Mouse (Mus musculus): Measurements from ENCODE around the gene Cbx3. TPM values are rescaled to one million over a fixed set of nuclear protein-coding genes. Genes with fewer than 3 reads are reported as not detected.
"Not testable (repeated sequence)": the region's sequence is repeated elsewhere in the genome, so short reads cannot be mapped to it uniquely, and the experiment has no call there.

Gene Cbx3
- total RNA-seq, 1 experiment from 2014 or later = 139 TPM

DNA sequence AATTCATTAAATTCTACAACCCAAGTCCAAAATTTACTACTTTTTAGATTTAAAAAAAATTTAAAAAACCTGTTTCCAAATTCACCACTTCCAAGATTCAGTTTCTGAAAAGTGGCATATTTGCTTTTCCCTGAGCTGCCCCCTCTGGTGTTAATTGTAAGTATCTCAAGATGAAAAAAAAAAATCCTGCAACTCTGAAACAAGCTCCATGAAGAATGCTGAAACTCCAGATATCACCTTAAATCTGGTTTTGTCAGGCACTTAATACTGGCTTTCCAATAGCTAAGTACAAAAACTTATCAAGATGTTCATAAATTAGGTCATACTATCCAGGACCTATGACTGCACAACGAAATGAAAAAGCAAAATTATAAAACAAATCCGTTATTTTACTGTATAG is 2.5 kb upstream of the Cbx3 start:
- no peak for ATAC-seq (replicated peaks; ENCODE audit: insufficient number of reproducible peaks, low FRiP score, low TSS enrichment, poor library complexity, severe bottlenecking)

DNA sequence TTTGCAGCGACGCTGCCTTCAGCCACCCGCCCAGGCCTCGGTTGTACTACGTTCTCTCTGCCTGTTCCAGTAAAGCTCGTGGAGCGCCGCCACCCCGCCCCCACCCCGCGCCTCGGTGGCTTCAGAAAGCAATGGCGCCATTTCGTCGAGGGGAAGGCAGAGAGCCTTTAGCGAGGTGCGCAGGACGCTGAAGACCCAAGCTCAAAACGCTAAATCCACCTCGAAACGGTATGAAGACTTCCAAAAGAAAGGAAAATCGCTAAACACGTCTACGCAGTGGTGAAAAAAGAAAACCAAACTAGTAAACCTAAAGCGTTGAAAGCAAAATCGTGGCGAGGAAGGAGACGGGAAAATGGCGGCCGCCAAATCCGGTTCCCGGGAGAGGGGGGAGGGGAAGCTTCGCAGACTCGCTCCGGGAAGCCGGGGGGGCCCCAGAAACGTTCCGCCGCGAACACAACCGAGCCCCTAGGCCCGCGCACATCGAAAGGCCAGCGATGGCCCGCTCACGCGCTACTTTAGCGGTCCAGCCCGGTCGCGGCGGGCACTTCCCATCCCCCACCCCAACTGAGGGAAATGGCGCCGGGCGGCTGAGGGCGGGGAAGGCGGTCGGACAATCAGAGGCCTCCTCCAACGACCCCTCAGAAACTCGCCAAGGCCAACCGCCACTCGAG is 1.1 kb upstream of the Cbx3 start:
- ATAC-seq (replicated peaks; ENCODE audit: insufficient number of reproducible peaks, low FRiP score, low TSS enrichment, poor library complexity, severe bottlenecking) = peak; percentile 32

DNA sequence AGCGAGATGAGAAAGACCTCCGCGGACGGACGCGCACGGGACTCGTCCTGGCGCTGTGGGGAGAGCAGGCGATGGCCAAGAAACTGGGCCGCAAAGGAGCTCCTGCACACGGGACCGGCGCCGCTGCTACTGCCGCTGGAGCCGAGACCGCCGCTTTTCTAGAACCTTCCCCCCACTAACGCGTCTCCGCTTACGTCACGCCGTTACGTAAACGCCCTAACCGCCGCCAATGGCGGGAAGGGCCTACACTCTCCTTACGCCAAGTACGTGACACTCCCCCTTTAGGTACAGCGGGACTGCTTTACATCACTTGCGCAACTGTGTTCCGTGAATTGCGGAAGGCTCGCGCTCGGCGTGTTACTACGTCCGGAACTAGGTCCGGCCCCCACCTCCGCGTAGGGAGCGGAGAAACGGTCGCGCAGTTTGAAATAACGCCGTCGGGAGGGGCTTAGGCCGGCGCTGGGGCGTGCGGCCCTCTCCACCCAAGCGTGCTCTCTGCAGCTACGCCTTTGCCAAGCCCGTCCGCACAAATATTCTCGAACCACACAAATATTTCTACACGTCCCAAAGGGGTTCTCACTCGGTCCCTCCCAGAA is 347 bp upstream of the Cbx3 start, which contains the start of gene Hnrnpa2b1:
TSS of gene Hnrnpa2b1 (minus strand) at position 180 of the 596 bp plus-strand sequence.
- peak; percentile 91 for ATAC-seq (replicated peaks; ENCODE audit: insufficient number of reproducible peaks, low FRiP score, low TSS enrichment, poor library complexity, severe bottlenecking)

DNA sequence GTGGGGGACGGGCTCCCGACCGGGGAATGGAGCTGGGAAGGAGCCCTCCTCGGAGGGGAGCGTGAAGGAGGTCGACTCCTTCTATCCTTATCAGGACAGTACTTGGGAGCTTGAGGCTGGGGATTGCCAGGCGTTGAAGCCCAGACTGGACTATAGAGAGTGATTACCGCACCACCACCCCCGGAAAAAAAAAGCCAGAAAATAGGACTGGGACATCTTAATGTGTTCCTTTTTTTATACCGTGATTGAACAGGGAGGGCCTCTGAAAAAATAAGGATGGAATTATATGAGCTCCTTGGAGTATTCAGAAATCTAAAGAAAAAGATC is 982 bp downstream of the Cbx3 start:
- no peak for ATAC-seq (replicated peaks; ENCODE audit: insufficient number of reproducible peaks, low FRiP score, low TSS enrichment, poor library complexity, severe bottlenecking)

DNA sequence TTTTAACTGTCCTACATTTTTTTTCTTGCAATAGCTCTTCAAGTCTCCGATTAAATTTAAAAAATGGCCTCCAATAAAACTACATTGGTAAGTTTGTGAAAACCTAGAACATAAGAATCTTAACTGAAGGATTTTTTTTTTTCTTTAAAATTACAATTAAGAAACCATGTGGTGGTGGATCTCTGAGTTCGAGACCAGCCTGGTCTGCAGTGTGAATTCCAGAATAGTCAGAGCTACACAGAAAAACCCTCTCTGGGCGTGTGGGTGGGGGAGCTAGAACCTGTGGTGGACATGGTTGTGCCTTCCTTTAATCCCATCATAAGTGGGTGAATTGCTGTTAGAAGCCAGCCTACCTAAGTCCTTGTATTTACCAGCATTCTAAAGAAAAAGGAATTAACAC is 1.6 kb downstream of the Cbx3 start:
- ATAC-seq (replicated peaks; ENCODE audit: insufficient number of reproducible peaks, low FRiP score, low TSS enrichment, poor library complexity, severe bottlenecking) = no peak

- no peak for ATAC-seq (replicated peaks; ENCODE audit: insufficient number of reproducible peaks, low FRiP score, low TSS enrichment, poor library complexity, severe bottlenecking)
These were observed 2.1 kb downstream of the Cbx3 start for GRCm38 (mm10) chr6:51472213-51472612.

DNA sequence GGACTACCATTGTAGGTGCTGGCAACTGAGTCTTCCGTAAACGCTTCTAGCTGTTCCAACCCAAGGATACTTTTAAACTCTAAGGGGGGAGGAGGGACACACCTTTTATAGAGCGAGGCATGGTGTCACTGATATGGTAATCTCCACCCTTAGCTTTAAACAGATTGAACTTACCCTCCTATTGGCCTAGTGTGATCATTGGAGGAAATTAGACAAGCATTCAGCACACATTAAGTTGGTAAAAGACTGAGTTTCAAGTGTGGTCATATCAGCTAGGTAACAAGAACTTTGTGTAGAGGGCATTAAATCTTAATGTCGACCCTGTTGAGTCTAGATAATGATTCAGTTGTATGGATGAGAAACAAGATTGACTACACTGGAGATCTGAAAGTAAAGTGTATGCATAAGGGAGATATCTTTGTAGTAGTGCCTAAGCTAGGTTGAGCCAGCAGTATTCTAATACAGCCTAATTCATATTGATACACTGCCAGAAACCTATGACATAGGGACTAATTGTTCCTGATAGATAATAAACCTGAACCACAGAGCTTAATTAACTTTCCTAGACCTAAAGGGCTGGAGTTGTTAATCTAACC is 9.1 kb downstream of the Cbx3 start:
- ATAC-seq (replicated peaks; ENCODE audit: insufficient number of reproducible peaks, low FRiP score, low TSS enrichment, poor library complexity, severe bottlenecking) = no peak

- ATAC-seq (replicated peaks; ENCODE audit: insufficient number of reproducible peaks, low FRiP score, low TSS enrichment, poor library complexity, severe bottlenecking) = no peak
These were observed 11.4 kb downstream of the Cbx3 start for GRCm38 (mm10) chr6:51481548-51481947.

DNA sequence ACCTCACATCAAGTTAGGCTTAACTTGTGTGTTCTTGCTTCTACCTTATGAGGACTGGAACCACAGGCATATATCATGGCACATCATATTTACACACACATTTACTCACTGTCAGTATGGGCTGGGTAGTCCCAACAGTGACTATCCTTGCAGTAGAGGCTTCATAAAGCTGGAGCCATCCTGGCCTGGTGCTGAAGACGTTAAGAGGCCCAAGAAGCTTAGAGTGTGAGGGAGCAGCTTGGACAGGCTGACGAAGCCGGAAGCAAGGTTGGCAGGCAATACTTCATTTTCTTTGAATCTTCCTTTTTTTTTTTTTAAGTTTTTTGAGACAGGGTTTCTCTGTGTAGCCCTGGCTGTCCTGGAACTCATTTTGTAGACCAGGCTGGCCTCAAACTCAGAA is 13.7 kb downstream of the Cbx3 start:
- ATAC-seq (replicated peaks; ENCODE audit: insufficient number of reproducible peaks, low FRiP score, low TSS enrichment, poor library complexity, severe bottlenecking) = no peak

- not testable (repeated sequence) for ATAC-seq (replicated peaks; ENCODE audit: insufficient number of reproducible peaks, low FRiP score, low TSS enrichment, poor library complexity, severe bottlenecking)
These were observed 14.4 kb downstream of the Cbx3 start for GRCm38 (mm10) chr6:51484556-51484955.

DNA sequence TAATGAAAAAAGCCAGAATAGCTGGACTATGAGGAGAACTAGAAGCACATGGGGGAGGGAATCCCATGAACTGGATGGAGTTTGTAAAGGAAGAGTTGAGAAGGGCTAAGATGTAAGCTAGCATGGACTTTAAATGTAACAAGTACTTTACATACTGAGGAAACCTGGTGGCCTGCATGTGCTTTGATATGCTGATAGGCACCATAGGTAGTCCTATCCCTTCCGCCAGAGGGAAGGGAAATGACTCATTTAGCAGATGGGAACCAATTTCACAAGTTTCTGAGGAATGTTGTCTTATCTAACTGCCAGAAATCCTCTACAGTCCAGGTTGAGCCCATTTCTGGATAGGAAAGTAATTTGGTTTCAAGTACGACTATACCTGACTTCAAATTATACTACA is 15.5 kb downstream of the Cbx3 start:
- ATAC-seq (replicated peaks; ENCODE audit: insufficient number of reproducible peaks, low FRiP score, low TSS enrichment, poor library complexity, severe bottlenecking) = no peak

DNA sequence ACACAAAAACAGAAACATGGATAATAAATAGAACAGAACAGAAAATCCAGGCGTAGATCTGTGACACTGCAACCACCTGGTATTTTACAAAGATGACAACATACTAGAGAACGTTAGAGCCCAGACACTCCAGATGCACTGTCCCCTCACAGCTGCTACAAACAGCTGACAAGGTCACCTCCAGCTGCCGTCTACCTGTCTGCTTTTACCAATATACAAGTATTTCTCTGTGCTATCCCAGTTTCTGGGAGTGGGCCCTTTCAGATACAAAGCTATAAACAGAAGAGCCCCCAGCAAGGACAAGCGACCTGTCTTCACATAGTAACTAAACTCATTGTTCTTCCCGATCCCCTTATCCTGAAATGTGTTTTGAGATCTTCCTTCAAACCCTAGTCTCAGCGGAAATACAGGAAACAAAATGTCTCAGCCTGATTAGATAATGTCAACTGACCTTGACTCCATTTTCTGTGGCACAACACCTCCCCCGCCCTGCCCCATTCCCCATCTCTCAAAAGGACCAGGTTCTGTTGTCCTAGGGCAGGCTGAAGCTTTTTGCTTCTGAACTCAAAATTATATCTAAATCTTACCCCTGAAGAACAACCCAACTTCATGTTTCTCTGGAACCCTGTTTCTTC is 16.0 kb downstream of the Cbx3 start:
- ATAC-seq (replicated peaks; ENCODE audit: insufficient number of reproducible peaks, low FRiP score, low TSS enrichment, poor library complexity, severe bottlenecking) = no peak

DNA sequence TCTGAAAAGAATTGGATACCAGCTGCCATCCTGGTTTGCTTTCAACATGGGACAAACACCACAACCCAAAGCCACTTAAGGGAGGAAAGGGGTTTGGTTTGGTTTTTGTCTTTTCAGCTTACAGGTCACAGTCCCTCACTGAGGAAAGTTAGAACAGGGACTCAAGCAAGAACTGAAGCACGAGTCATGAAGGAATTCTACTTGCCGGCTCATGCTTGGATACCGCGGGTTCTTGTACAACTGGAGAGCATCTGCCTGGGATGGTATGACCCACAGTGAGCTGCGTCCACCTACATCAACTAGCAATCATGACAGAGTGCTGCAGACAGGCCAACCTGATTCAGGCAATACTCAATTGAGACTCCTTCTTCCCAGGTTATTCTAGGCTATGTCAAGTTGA is 16.6 kb downstream of the Cbx3 start:
- ATAC-seq (replicated peaks; ENCODE audit: insufficient number of reproducible peaks, low FRiP score, low TSS enrichment, poor library complexity, severe bottlenecking) = no peak

GRCm38 (mm10) chr6:51489787-51490186 is 19.6 kb downstream of the Cbx3 start:
- ATAC-seq (replicated peaks; ENCODE audit: insufficient number of reproducible peaks, low FRiP score, low TSS enrichment, poor library complexity, severe bottlenecking) = no peak

- no peak for ATAC-seq (replicated peaks; ENCODE audit: insufficient number of reproducible peaks, low FRiP score, low TSS enrichment, poor library complexity, severe bottlenecking)
These were observed 27.4 kb downstream of the Cbx3 start for GRCm38 (mm10) chr6:51497321-51498111.

DNA sequence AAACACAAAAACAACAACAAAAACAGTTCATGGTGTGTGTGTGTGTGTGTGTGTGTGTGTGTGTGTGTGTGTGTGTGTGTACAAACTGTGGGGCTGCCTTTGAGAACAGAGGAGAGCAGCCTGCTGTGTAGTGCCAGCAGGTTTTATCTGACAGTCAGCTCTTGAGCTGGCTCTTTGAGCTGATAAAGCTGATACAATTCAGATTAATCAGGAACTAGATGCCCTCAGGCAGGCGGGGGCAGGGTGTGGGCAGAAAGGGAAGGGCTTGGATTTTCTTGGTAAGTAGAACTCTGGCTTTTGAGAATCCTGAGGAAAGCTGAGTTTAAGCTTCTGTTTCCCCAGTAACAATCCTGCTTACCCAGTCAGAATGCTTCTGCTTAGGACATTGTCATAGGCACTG is 35.5 kb downstream of the Cbx3 start:
- no peak for ATAC-seq (replicated peaks; ENCODE audit: insufficient number of reproducible peaks, low FRiP score, low TSS enrichment, poor library complexity, severe bottlenecking)

- no peak for ATAC-seq (replicated peaks; ENCODE audit: insufficient number of reproducible peaks, low FRiP score, low TSS enrichment, poor library complexity, severe bottlenecking)
These were observed 37.4 kb downstream of the Cbx3 start for GRCm38 (mm10) chr6:51507556-51507955.

GRCm38 (mm10) chr6:51508750-51509648 is 38.8 kb downstream of the Cbx3 start:
- peak; percentile 94 for ATAC-seq (replicated peaks; ENCODE audit: insufficient number of reproducible peaks, low FRiP score, low TSS enrichment, poor library complexity, severe bottlenecking)

Data from monocyte, adult 5-6 weeks (primary cell).